Mouse (Mus musculus) lung, adult 2 months (tissue): Measurements from ENCODE around the gene Slc2a10.

ENCODE experiments used
- CTCF ChIP-seq: fragments of 200-500 bp; IDR thresholded peaks from 2 replicates; pipeline ENCODE4 v1.5.1; 2011; ENCODE audit warnings: mild to moderate bottlenecking, low read length, control low read depth; ENCODE audit not compliant: insufficient read depth
- POLR2A ChIP-seq: fragments of 200-500 bp; IDR thresholded peaks from 2 replicates; pipeline ENCODE4 v1.6.1; 2011; ENCODE audit warnings: low read depth, mild to moderate bottlenecking, control low read depth, low read length, borderline replicate concordance; ENCODE audit errors: extremely low read depth

- TF ChIP-seq CTCF (no peak), POLR2A (no peak)
These were observed 11.7 kb downstream of the Slc2a10 start for GRCm38 (mm10) chr2:165515178-165515728.
